Mouse (Mus musculus) thymus, adult 2 months (tissue): ENCODE measurements around the gene Fscn2.

Experiments
- CTCF ChIP-seq: fragments of 200-500 bp; IDR thresholded peaks from 2 replicates; pipeline ENCODE4 v1.5.1; 2012; ENCODE audit warnings: mild to moderate bottlenecking, control low read depth, low read length, moderate library complexity, borderline replicate concordance; ENCODE audit not compliant: control insufficient read depth, poor library complexity, insufficient read depth; ENCODE audit errors: extremely low read depth
- POLR2A ChIP-seq: fragments of 200-500 bp; IDR thresholded peaks from 2 replicates; pipeline ENCODE4 v1.6.1; 2012; ENCODE audit warnings: mild to moderate bottlenecking, low read length, control low read depth, moderate library complexity; ENCODE audit not compliant: control insufficient read depth, poor library complexity, insufficient read depth; ENCODE audit errors: extremely low read depth

DNA sequence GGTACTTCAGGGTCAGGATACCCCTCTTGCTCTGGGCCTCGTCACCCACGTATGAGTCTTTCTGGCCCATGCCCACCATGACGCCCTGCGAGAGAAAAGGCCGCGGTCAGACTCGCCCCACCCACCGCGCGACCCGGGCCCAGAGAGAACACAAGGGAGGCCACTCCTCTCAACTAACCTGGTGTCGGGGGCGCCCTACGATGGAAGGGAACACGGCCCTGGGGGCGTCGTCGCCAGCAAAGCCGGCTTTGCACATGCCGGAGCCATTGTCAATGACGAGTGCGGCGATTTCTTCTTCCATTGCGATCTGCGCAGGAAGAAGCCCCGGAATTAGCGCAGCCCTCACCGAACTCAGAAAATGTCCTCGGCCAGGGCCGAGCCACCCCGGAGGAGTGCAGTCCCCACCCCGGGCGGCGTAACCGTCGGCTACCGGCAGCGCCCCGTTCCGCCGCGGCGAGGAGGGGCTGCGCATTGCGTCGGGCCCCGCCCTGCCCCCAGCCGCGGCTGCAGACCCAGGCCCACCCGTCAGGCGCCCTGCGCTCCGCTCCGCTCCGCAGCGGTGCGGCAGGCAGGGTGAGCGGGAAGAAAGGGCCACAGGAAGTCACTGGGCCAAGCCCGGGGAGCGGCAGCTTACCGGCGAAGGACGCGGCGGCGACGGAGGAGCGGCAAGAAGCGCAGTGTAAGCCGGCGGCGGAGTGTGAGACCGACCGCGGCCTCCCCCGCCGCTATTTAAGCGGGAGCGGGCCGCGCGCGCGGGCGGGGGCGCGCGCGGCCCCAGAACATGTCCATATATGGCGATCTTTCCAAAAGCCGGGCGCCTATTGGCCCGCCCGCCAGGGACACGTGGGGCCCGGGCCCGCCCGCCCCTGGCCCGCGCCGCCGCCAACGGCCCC lies 13.3 kb upstream of the Fscn2 start, which contains the start of gene Actg1:
- TF ChIP-seq POLR2A (peak; percentile 92), CTCF (no peak)
